Mouse (Mus musculus): Measurements from ENCODE around the gene 4932415D10Rik.

GRCm38 (mm10) chr10:82320134-82320533 lies 3.8 kb upstream of the 4932415D10Rik start:
- TF ChIP-seq CTCF (IDR thresholded peaks at IDR 0.05; ENCODE audit: control insufficient read depth, insufficient read depth, insufficient replicate concordance, low read depth, low read length), result no peak
- TF ChIP-seq POLR2A (IDR thresholded peaks at IDR 0.05; ENCODE audit: control insufficient read depth, low read depth, low read length), result no peak
